Mouse (Mus musculus): ENCODE measurements around the gene Ahcyl1. TPM values are rescaled to one million over a fixed set of nuclear protein-coding genes. Genes with fewer than 3 reads are reported as not detected.
"Not testable (repeated sequence)": the region's sequence is repeated elsewhere in the genome, so short reads cannot be mapped to it uniquely, and the experiment has no call there.

Ahcyl1 gene
- polyA plus RNA-seq, 1 experiment from 2014 or later, result 86.7 TPM

GRCm38 (mm10) chr3:107668786-107669185, 27.6 kb downstream of the Ahcyl1 start:
- 92% methylated on average over 7 of the region's 7 CpGs for WGBS
- DNase-seq (ENCODE audit: low spot score), result no peak
- Histone ChIP-seq H3K4me1 (replicated peaks) (no peaks in the 10 kb centered on the region), H3K27ac (no peak overlapping the region), H3K36me3 (peaks cover 100% of the 10 kb centered on the region), H3K27me3 (ENCODE audit: insufficient read depth, poor library complexity, severe bottlenecking) (no peaks in the 10 kb centered on the region), H3K9me3 (no peaks in the 10 kb centered on the region), H3K4me3 (no peak overlapping the region)

GRCm38 (mm10) chr3:107667426-107667825, 28.9 kb downstream of the Ahcyl1 start:
- H3K4me1 ChIP-seq (replicated peaks), result no peaks in the 10 kb centered on the region
- no peaks in the 10 kb centered on the region for H3K9me3 ChIP-seq
- no peak overlapping the region for H3K27ac ChIP-seq
- H3K4me3 ChIP-seq, result no peak overlapping the region
- H3K27me3 ChIP-seq (ENCODE audit: insufficient read depth, poor library complexity, severe bottlenecking), result no peaks in the 10 kb centered on the region
- DNase-seq (ENCODE audit: low spot score), result no peak
- peaks cover 100% of the 10 kb centered on the region for H3K36me3 ChIP-seq
- 90% methylated on average over 6 of the region's 6 CpGs for WGBS

DNA sequence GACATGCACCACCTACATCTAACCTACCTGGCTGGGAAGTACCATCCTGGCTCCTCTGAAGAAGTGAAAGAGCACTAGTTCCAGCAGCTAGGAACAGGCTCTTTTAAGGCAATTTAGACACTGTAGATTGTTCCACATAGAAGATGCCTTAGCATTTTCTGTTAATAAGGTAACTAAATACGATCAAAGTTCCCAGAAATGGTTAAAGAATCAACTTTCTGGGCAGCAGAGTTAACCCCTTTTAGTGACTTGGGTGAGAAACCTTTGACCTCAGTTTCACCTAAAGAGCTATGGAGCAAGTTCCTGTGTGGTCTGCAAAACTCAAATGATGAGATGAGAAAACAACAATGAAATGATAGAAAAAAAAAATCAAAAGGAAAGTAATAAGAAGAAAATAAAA, 31.7 kb downstream of the Ahcyl1 start:
- Histone ChIP-seq H3K27me3 (ENCODE audit: insufficient read depth, poor library complexity, severe bottlenecking) (no peaks in the 10 kb centered on the region), H3K4me1 (replicated peaks) (no peaks in the 10 kb centered on the region), H3K9me3 (no peaks in the 10 kb centered on the region), H3K4me3 (no peak overlapping the region), H3K36me3 (peaks cover 100% of the 10 kb centered on the region), H3K27ac (no peak overlapping the region)
- WGBS, result 97% methylated on average over 1 of the region's 1 CpGs
- no peak for DNase-seq (ENCODE audit: low spot score)

GRCm38 (mm10) chr3:107659000-107659399, 37.4 kb downstream of the Ahcyl1 start:
- Histone ChIP-seq H3K27ac (no peak overlapping the region), H3K4me3 (no peak overlapping the region), H3K27me3 (ENCODE audit: insufficient read depth, poor library complexity, severe bottlenecking) (no peaks in the 10 kb centered on the region), H3K9me3 (no peaks in the 10 kb centered on the region), H3K4me1 (replicated peaks) (no peaks in the 10 kb centered on the region), H3K36me3 (peaks cover 59% of the 10 kb centered on the region)
- DNase-seq (ENCODE audit: low spot score), result no peak
- 90% methylated on average over 1 of the region's 1 CpGs for WGBS

GRCm38 (mm10) chr3:107656888-107657287, 39.5 kb downstream of the Ahcyl1 start:
- no peak overlapping the region for H3K27ac ChIP-seq
- no peak overlapping the region for H3K4me3 ChIP-seq
- no peak for DNase-seq (ENCODE audit: low spot score)
- peaks cover 38% of the 10 kb centered on the region for H3K36me3 ChIP-seq
- H3K4me1 ChIP-seq (replicated peaks), result no peaks in the 10 kb centered on the region
- H3K9me3 ChIP-seq, result peaks cover 4% of the 10 kb centered on the region; the same call in 1 of the 2 replicates
- H3K27me3 ChIP-seq (ENCODE audit: insufficient read depth, poor library complexity, severe bottlenecking), result no peaks in the 10 kb centered on the region
- WGBS, result 81% methylated on average over 4 of the region's 4 CpGs

GRCm38 (mm10) chr3:107656151-107656550, 40.2 kb downstream of the Ahcyl1 start:
- DNase-seq (ENCODE audit: low spot score), result no peak
- no peaks in the 10 kb centered on the region for H3K27me3 ChIP-seq (ENCODE audit: insufficient read depth, poor library complexity, severe bottlenecking)

DNA sequence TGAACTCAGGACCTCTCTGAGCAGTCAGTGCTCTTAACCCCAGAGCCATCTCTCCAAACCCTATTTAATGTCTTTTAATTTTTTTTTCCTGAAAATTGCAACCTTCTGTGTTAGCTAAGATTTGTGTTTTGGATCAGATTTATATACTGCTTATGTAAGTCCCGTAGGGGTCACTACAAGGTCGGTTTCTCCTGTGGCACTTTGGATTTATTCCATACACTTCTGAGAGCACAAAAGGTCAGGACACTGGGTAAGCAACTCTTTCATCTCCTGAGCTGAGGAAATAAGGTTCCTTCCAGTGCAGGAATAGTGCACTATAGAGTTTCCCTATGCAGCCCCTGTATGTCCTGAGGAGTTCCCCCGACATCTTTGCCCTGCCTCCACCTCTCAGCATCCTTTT, 40.9 kb downstream of the Ahcyl1 start:
- Histone ChIP-seq H3K9me3 (peaks cover 4% of the 10 kb centered on the region; the same call in 1 of the 2 replicates), H3K27ac (no peak overlapping the region), H3K4me1 (replicated peaks) (no peaks in the 10 kb centered on the region), H3K27me3 (ENCODE audit: insufficient read depth, poor library complexity, severe bottlenecking) (no peaks in the 10 kb centered on the region), H3K4me3 (no peak overlapping the region), H3K36me3 (peaks cover 24% of the 10 kb centered on the region)
- DNase-seq (ENCODE audit: low spot score), result no peak
- WGBS, result 85% methylated on average over 3 of the region's 3 CpGs

More at GRCm38 (mm10) chr3:107656151-107656550, 40.2 kb downstream of the Ahcyl1 start:
- Histone ChIP-seq H3K9me3 (peaks cover 4% of the 10 kb centered on the region; the same call in 1 of the 2 replicates), H3K4me1 (replicated peaks) (no peaks in the 10 kb centered on the region), H3K36me3 (peaks cover 31% of the 10 kb centered on the region), H3K4me3 (no peak overlapping the region), H3K27ac (no peak overlapping the region)
- 94% methylated on average over 2 of the region's 2 CpGs for WGBS

GRCm38 (mm10) chr3:107654861-107655260, 41.5 kb downstream of the Ahcyl1 start:
- DNase-seq (ENCODE audit: low spot score), result no peak
- no peaks in the 10 kb centered on the region for H3K4me1 ChIP-seq (replicated peaks)
- peaks cover 4% of the 10 kb centered on the region; the same call in 1 of the 2 replicates for H3K9me3 ChIP-seq
- no peak overlapping the region for H3K4me3 ChIP-seq
- H3K27ac ChIP-seq, result no peak overlapping the region
- H3K36me3 ChIP-seq, result peaks cover 18% of the 10 kb centered on the region
- H3K27me3 ChIP-seq (ENCODE audit: insufficient read depth, poor library complexity, severe bottlenecking), result no peaks in the 10 kb centered on the region
- 81% methylated on average over 3 of the region's 3 CpGs for WGBS

- 92% methylated on average over 3 of the region's 3 CpGs for WGBS
- Histone ChIP-seq H3K4me1 (replicated peaks) (peaks cover under 1% of the 10 kb centered on the region), H3K27ac (no peak overlapping the region), H3K4me3 (no peak overlapping the region), H3K36me3 (no peaks in the 10 kb centered on the region), H3K27me3 (ENCODE audit: insufficient read depth, poor library complexity, severe bottlenecking) (no peaks in the 10 kb centered on the region), H3K9me3 (peaks cover 4% of the 10 kb centered on the region; the same call in 1 of the 2 replicates)
- DNase-seq (ENCODE audit: low spot score), result no peak
Measured at GRCm38 (mm10) chr3:107652968-107653367, 43.4 kb downstream of the Ahcyl1 start.

- 86% methylated on average over 5 of the region's 5 CpGs for WGBS
- not testable (repeated sequence) for H3K4me1 ChIP-seq (replicated peaks); DNase-seq (ENCODE audit: low spot score); H3K36me3 ChIP-seq; H3K27ac ChIP-seq; H3K27me3 ChIP-seq (ENCODE audit: insufficient read depth, poor library complexity, severe bottlenecking); H3K9me3 ChIP-seq; H3K4me3 ChIP-seq
Measured at GRCm38 (mm10) chr3:107650276-107650675, 46.1 kb downstream of the Ahcyl1 start.

DNA sequence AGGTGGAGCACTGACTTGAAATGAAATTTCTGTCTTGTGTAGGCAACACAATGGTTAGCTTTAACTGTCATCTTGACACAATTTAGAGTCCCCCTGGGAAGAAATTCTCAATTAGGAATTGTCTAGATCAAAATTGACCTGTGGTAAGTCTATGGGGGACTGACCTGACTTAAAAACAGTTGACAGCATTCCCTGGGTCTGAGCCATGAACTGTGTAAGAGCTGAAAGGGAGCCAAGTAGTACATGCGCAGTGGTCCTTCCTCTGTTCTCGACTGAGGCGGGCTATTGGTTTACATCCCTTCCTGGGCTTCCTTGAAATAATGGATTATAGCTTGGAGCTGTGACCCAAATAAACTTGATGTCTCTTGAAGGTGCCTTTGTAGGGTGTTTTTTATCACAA, 49.4 kb downstream of the Ahcyl1 start:
- H3K4me1 ChIP-seq (replicated peaks), result peaks cover 6% of the 10 kb centered on the region
- no peak for DNase-seq (ENCODE audit: low spot score)
- no peaks in the 10 kb centered on the region for H3K27me3 ChIP-seq (ENCODE audit: insufficient read depth, poor library complexity, severe bottlenecking)
- H3K4me3 ChIP-seq, result no peak overlapping the region
- 90% methylated on average over 3 of the region's 3 CpGs for WGBS
- no peaks in the 10 kb centered on the region for H3K9me3 ChIP-seq
- no peaks in the 10 kb centered on the region for H3K36me3 ChIP-seq
- H3K27ac ChIP-seq, result no peak overlapping the region

GRCm38 (mm10) chr3:107637606-107638172, 58.7 kb downstream of the Ahcyl1 start:
- Histone ChIP-seq H3K36me3 (no peaks in the 10 kb centered on the region), H3K27me3 (ENCODE audit: insufficient read depth, poor library complexity, severe bottlenecking) (no peaks in the 10 kb centered on the region), H3K4me3 (no peak overlapping the region), H3K27ac (no peak overlapping the region), H3K9me3 (no peaks in the 10 kb centered on the region), H3K4me1 (replicated peaks) (0 out of 2 replicates have a peak, but pooled peaks cover 5% of the 10 kb centered on the region)
- 77% methylated on average over 5 of the region's 5 CpGs for WGBS
- no peak for DNase-seq (ENCODE audit: low spot score)

DNA sequence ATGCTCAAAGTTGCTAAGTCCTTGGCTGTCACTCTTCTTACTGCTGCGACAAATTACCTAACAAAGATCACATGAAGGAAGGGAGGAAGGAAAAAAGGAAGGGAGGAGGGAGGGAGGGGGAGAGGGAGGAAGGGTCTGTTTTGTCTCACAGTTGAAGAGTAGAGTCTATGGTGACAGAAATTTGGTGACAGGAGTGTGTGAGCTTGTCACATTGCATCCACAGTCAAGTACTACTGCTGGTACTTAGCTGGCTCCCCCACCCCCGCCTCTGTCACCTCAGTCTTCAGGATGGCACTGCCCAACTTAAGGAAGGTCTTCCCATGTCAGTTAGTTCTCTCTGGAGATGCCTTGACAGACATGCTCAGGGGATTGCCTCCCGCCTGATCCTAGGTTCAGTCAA, 60.1 kb downstream of the Ahcyl1 start:
- no peak for DNase-seq (ENCODE audit: low spot score)
- peaks cover 8% of the 10 kb centered on the region for H3K4me1 ChIP-seq (replicated peaks)
- H3K9me3 ChIP-seq, result no peaks in the 10 kb centered on the region
- H3K27me3 ChIP-seq (ENCODE audit: insufficient read depth, poor library complexity, severe bottlenecking), result no peaks in the 10 kb centered on the region
- H3K27ac ChIP-seq, result no peak overlapping the region
- no peaks in the 10 kb centered on the region for H3K36me3 ChIP-seq
- 79% methylated on average over 3 of the region's 3 CpGs for WGBS
- H3K4me3 ChIP-seq, result no peak overlapping the region

DNA sequence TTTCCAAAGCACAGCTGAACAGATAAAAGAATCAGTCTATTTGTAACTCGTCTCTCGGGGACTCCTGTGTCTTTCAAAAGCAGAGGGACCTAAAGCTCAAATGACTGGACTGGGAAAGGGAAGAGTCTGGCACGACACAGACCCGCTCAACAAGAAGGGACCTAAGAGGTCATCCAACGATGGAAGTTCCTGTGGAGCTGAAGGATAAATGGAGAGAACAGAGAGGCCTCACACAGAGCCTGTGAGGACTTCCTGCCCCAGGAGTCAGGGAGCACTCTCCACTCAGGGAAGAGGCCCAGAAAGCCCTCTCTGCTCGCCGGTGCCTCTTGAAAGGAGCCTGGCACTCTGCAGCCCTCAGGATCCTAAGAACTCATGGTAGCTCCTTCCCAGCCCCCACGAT, 60.5 kb downstream of the Ahcyl1 start:
- Histone ChIP-seq H3K36me3 (no peaks in the 10 kb centered on the region), H3K9me3 (no peaks in the 10 kb centered on the region), H3K4me3 (no peak overlapping the region), H3K4me1 (replicated peaks) (peaks cover 9% of the 10 kb centered on the region), H3K27me3 (ENCODE audit: insufficient read depth, poor library complexity, severe bottlenecking) (no peaks in the 10 kb centered on the region), H3K27ac (no peak overlapping the region)
- DNase-seq (ENCODE audit: low spot score), result no peak
- WGBS, result 52% methylated on average over 8 of the region's 8 CpGs

Measured in hindbrain, embryonic 10.5 days (tissue).